Mouse (Mus musculus): ENCODE results near the gene Nid1. TPM values are rescaled to one million over a fixed set of nuclear protein-coding genes. Genes with fewer than 3 reads are reported as not detected.
A peak's percentile ranks its signal among the peaks of the same experiment; 100 is the strongest.
"Not testable (repeated sequence)": the region's sequence is repeated elsewhere in the genome, so short reads cannot be mapped to it uniquely, and the experiment has no call there.

The Nid1 gene
- polyA plus RNA-seq, 1 experiment from 2014 or later = 72.9 TPM

DNA sequence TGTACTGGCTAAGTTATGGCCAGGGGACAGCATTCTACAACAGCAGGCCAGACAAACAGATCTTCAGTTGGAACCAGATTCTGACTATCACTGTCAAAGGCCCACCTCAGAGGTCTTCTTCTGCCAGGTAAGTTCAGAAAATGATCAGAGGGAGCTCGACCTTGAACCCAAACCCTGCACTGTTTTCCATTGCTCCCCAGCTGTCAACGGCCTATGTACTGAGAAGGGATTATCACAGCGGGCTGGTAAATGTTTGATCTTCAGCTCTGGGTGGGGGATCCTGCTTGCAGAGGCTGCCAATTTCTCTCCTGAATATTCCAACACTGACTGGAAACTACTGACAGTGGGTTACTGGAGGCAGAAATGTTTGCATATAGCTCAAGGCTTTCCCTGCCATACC lies 23.1 kb upstream of the Nid1 start:
- Histone ChIP-seq H3K9ac (no peak overlapping the region), H3K4me1 (replicated peaks; ENCODE audit: control insufficient read depth, insufficient read depth, low read length) (no peaks in the 10 kb centered on the region), H3K36me3 (replicated peaks; ENCODE audit: control insufficient read depth, insufficient read depth) (no peaks in the 10 kb centered on the region), H3K4me3 (replicated peaks; ENCODE audit: low read length) (no peak overlapping the region), H3K27me3 (ENCODE audit: control insufficient read depth, insufficient read depth, low read length) (no peaks in the 10 kb centered on the region), H3K4me2 (replicated peaks) (no peak overlapping the region), H3K9me3 (ENCODE audit: control insufficient read depth, low read length) (no peaks in the 10 kb centered on the region), H3K27ac (no peak overlapping the region)
- ATAC-seq (ENCODE audit: low FRiP score) (no peak), DNase-seq (ENCODE audit: low spot score) (no peak)
- 87% methylated on average over 3 of the region's 3 CpGs for WGBS

DNA sequence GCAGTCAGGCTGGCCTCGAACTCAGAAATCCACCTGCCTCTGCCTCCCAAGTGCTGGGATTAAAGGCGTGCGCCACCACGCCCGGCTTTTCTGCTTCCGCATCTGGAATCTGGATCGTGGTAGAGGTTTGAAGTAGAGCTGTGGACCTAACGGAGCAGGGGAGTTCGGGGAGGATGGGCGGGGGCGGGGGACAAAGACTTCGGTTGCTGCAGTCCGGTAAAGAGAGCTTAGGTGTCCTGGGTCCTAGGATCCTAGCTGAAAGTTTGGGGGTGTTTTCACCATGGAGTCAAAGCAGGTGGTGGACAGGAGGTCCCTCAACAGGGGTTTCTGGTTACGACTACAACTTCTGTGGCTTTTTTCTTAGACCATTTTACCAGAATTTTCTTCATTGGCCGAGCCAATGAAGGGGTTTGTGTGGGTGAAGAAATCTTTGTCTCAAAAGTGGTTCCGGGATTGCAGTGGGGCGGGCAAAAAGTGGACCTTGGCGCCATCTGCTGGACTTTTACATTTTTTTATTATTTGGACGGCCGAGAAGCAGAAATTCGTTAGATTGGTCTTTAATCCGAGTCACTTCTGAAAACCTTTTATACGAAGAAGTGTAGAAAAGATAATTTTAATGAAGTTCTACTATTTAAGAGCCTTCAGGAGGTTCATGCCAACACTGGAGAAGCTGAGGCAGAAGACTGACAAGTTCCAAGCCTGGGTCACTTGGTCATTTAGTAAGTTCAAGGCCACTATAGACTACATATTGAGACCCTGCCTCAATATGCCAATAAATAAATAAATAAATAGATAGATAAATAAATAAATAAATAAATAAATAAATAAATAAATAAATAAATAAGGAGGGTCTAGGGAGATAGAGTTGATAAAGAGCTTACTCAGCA lies 22.0 kb upstream of the Nid1 start:
- H3K9me3 ChIP-seq (ENCODE audit: control insufficient read depth, low read length); H3K36me3 ChIP-seq (replicated peaks; ENCODE audit: control insufficient read depth, insufficient read depth); H3K9ac ChIP-seq; H3K27me3 ChIP-seq (ENCODE audit: control insufficient read depth, insufficient read depth, low read length); H3K4me3 ChIP-seq (replicated peaks; ENCODE audit: low read length); H3K27ac ChIP-seq; H3K4me1 ChIP-seq (replicated peaks; ENCODE audit: control insufficient read depth, insufficient read depth, low read length): not testable (repeated sequence)
- ATAC-seq (ENCODE audit: low FRiP score) (peak; percentile 75), DNase-seq (ENCODE audit: low spot score) (peak; percentile 79)
- peak overlapping the region; percentile 27; the same call in 1 of the 2 replicates for H3K4me2 ChIP-seq (replicated peaks)
- 38% methylated on average over 23 of the region's 23 CpGs for WGBS

DNA sequence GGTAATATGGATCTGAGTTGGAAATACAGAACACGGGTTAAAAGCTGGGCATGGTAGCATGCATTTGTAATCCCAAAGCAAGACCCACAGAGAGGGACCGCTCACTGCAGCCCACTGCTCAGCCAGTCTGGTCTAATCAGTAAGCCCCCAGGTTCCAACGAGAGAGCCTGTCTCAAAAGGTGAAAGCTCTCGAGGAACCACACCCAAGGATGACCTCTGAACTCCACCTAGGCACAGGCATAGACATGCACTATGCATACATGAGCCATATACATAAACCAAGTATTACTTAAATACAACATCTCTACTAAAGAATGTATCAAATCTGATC lies 21.4 kb upstream of the Nid1 start:
- 86% methylated on average over 2 of the region's 4 CpGs for WGBS
- not testable (repeated sequence) for H3K9me3 ChIP-seq (ENCODE audit: control insufficient read depth, low read length); H3K27ac ChIP-seq; H3K4me2 ChIP-seq (replicated peaks); H3K9ac ChIP-seq; H3K36me3 ChIP-seq (replicated peaks; ENCODE audit: control insufficient read depth, insufficient read depth); H3K4me1 ChIP-seq (replicated peaks; ENCODE audit: control insufficient read depth, insufficient read depth, low read length); H3K27me3 ChIP-seq (ENCODE audit: control insufficient read depth, insufficient read depth, low read length); DNase-seq (ENCODE audit: low spot score); H3K4me3 ChIP-seq (replicated peaks; ENCODE audit: low read length)
- ATAC-seq (ENCODE audit: low FRiP score) = peak; percentile 57; the same call in 1 of the 2 replicates

DNA sequence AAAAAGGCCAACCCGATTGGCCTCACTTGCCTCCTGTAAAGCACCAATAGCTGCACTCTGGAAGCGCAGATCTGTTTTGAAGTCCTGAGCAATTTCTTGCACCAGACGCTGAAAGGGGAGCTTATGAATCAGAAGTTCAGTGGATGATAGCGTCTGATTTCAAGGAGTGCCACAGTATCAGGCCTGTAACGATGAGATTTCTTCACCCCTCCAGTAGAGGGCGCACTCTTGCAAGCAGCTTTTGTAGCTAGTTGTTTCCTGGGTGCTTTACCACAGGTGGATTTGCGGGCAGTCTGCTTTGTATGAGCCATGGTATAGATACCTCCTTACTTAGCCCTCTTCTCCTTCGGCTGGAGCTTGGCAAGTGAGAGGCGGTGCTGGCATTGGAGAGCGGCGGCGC lies 18.5 kb upstream of the Nid1 start:
- not testable (repeated sequence) for H3K9ac ChIP-seq; H3K4me3 ChIP-seq (replicated peaks; ENCODE audit: low read length); H3K4me1 ChIP-seq (replicated peaks; ENCODE audit: control insufficient read depth, insufficient read depth, low read length); H3K9me3 ChIP-seq (ENCODE audit: control insufficient read depth, low read length); DNase-seq (ENCODE audit: low spot score); H3K27ac ChIP-seq; H3K27me3 ChIP-seq (ENCODE audit: control insufficient read depth, insufficient read depth, low read length); ATAC-seq (ENCODE audit: low FRiP score); H3K4me2 ChIP-seq (replicated peaks); H3K36me3 ChIP-seq (replicated peaks; ENCODE audit: control insufficient read depth, insufficient read depth)
- 93% methylated on average over 6 of the region's 12 CpGs for WGBS

DNA sequence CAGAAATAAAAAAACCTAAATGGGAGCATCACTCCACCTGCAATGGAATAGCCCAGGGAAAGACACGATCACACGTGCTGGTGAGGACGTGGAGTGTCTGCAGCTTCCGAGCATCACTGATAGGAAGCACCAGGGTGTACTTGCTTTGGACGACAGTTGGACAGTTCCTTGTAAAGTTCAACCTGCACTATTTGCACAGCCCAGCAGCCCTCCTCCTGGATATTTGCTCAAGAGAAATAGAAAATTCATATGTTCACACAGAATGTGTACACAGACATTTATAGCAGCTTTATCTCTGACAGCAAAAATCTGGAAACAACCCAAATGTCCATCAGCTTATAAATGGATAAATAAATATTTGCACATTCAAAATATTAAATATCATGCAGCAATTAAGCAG lies 14.1 kb upstream of the Nid1 start:
- H3K27ac ChIP-seq; H3K4me2 ChIP-seq (replicated peaks); H3K36me3 ChIP-seq (replicated peaks; ENCODE audit: control insufficient read depth, insufficient read depth); DNase-seq (ENCODE audit: low spot score); ATAC-seq (ENCODE audit: low FRiP score); H3K9ac ChIP-seq; H3K4me3 ChIP-seq (replicated peaks; ENCODE audit: low read length); H3K9me3 ChIP-seq (ENCODE audit: control insufficient read depth, low read length); H3K27me3 ChIP-seq (ENCODE audit: control insufficient read depth, insufficient read depth, low read length); H3K4me1 ChIP-seq (replicated peaks; ENCODE audit: control insufficient read depth, insufficient read depth, low read length): not testable (repeated sequence)
- 73% methylated on average over 1 of the region's 5 CpGs for WGBS

DNA sequence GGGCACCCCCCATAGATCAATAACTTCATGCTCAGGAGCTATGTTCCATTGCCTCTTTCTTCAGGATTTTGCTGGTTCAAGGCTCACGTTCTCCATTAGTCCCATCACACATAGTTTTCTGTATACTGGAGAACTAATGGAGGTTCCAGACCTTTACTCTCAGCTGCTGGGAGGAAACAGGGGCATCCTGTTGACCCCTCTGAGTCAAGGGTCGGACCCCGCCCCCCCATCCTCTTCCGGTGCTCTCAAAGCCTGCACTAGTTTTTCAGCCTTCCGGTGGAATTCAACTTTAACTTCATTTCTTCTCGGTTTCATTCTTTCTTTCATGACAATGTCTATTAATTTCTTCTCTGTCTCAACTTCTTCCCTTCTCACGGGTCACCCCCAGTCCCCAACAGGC lies 1.2 kb upstream of the Nid1 start:
- 90% methylated on average over 3 of the region's 7 CpGs for WGBS
- H3K9me3 ChIP-seq (ENCODE audit: control insufficient read depth, low read length); H3K27me3 ChIP-seq (ENCODE audit: control insufficient read depth, insufficient read depth, low read length); H3K4me2 ChIP-seq (replicated peaks); ATAC-seq (ENCODE audit: low FRiP score); H3K36me3 ChIP-seq (replicated peaks; ENCODE audit: control insufficient read depth, insufficient read depth); H3K27ac ChIP-seq; DNase-seq (ENCODE audit: low spot score); H3K4me3 ChIP-seq (replicated peaks; ENCODE audit: low read length); H3K9ac ChIP-seq; H3K4me1 ChIP-seq (replicated peaks; ENCODE audit: control insufficient read depth, insufficient read depth, low read length): not testable (repeated sequence)

DNA sequence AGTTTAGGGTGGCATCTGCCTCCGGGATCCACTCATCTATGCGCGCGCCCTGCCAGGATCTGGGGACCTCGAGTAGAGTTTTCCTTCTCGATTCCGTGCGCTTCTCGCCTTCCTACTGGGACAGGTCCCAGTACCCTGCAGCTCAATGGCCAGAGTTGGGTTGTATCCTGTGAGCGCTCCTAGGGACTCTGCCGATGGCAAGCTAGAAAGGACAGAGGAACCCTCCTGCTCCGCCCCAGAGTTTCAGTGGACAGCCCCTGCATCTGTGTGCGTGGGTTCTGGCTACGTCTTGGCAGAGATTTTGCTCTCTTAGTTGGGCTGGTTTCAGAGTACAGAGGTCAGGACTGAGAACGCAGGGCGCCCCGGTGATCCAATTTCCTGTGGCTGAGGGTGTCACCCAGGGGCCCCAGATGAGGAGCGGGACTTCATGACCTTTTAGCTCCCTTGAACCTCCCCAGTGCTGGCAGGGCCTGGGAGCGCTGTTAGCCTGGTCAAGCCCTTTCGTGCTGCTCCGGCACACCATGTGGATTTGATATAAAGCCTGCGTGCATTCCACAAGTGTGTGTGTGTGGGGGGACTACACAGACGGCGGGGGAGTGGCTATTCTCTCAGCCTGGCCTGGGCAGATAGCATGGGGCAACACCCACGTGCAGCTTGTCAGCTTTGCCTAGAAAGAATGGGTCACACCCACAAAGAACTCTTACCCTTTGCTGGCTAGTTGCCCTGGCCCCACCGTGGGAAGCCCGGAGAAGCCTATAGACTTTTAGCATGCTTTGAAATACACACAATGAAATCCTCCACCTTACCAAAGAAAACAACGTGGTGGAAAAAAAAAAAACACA lies 982 bp downstream of the Nid1 start:
- not testable (repeated sequence) for H3K9me3 ChIP-seq (ENCODE audit: control insufficient read depth, low read length); DNase-seq (ENCODE audit: low spot score); H3K4me2 ChIP-seq (replicated peaks); H3K4me3 ChIP-seq (replicated peaks; ENCODE audit: low read length); H3K9ac ChIP-seq; H3K27ac ChIP-seq; H3K27me3 ChIP-seq (ENCODE audit: control insufficient read depth, insufficient read depth, low read length); H3K36me3 ChIP-seq (replicated peaks; ENCODE audit: control insufficient read depth, insufficient read depth); H3K4me1 ChIP-seq (replicated peaks; ENCODE audit: control insufficient read depth, insufficient read depth, low read length)
- ATAC-seq (ENCODE audit: low FRiP score) = peak; percentile 36; the same call in 1 of the 2 replicates
- WGBS = 6% methylated on average over 13 of the region's 28 CpGs

DNA sequence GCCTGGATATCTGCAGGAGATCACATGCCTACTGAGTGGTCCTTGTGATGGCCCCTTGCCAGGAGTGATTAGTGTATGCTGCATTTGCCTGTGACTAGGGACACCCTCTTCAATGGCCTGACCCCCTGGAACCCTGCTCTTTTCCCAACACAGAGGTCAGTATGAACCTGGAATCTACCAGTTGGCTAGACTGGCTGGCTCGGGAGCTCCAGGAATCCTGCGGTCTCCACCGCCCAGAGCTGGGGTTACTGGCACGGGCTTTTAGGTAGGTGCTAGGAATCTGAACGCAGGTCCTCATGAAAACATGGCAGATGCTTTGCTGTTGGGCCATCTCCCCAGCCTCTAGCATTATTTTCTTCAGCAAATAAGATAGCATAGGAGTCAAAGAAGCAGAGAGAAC lies 8.2 kb downstream of the Nid1 start:
- not testable (repeated sequence) for H3K4me3 ChIP-seq (replicated peaks; ENCODE audit: low read length); H3K4me2 ChIP-seq (replicated peaks); H3K36me3 ChIP-seq (replicated peaks; ENCODE audit: control insufficient read depth, insufficient read depth); DNase-seq (ENCODE audit: low spot score); H3K9ac ChIP-seq; ATAC-seq (ENCODE audit: low FRiP score); H3K4me1 ChIP-seq (replicated peaks; ENCODE audit: control insufficient read depth, insufficient read depth, low read length); H3K27ac ChIP-seq; H3K27me3 ChIP-seq (ENCODE audit: control insufficient read depth, insufficient read depth, low read length); H3K9me3 ChIP-seq (ENCODE audit: control insufficient read depth, low read length)
- WGBS = 84% methylated on average over 5 of the region's 5 CpGs

DNA sequence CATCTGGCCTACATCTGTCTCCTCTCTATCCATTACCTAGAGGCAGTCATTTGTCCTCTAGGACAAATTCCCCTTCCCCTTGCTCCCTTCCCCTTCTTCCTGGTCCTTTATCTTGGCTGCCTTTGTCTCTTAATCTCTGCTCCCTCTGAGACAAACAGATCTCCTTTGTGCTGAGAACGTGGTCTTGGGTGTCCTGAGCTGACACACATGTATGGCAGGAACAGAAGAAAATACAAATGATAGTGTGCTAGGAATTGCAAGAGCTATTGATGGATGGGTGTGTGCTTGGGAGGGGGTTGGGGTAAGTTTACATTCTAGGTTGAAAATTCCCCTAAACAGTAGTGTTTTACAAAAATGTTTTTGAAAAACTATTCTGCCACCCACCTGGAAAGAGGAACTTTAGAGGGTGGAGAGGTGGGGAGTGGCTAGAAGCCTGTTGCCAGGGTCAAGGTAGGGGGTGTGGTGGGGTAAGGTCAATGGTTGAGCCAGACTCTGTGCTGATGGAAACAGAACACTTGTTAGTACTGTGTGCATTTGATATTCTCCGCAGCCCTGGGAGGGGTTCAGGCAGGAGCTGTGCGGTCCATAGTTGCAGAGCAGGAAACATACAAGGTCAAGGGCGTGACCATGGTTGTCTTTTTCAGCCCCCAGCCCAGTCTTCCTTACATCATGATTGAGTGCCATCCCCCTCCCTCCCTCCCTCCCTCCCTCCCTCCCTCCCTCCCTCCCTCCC lies 9.5 kb downstream of the Nid1 start:
- not testable (repeated sequence) for H3K4me2 ChIP-seq (replicated peaks); H3K9ac ChIP-seq; H3K4me3 ChIP-seq (replicated peaks; ENCODE audit: low read length); H3K9me3 ChIP-seq (ENCODE audit: control insufficient read depth, low read length); H3K4me1 ChIP-seq (replicated peaks; ENCODE audit: control insufficient read depth, insufficient read depth, low read length); DNase-seq (ENCODE audit: low spot score); ATAC-seq (ENCODE audit: low FRiP score); H3K27me3 ChIP-seq (ENCODE audit: control insufficient read depth, insufficient read depth, low read length); H3K36me3 ChIP-seq (replicated peaks; ENCODE audit: control insufficient read depth, insufficient read depth); H3K27ac ChIP-seq
- WGBS = 67% methylated on average over 4 of the region's 4 CpGs

All from hindbrain, embryonic 14.5 days (tissue).